Mouse (Mus musculus): ENCODE data around the gene Ctnnbl1.

- TF ChIP-seq POLR2AphosphoS2 (IDR thresholded peaks at IDR 0.05; ENCODE audit: low read depth, low read length) = no peak
- TF ChIP-seq BHLHE40 (IDR thresholded peaks at IDR 0.05; ENCODE audit: low read depth, low read length) = no peak
- no peak for TF ChIP-seq POLR2A (IDR thresholded peaks at IDR 0.05; ENCODE audit: low read depth, low read length)
- TF ChIP-seq EP300 (IDR thresholded peaks at IDR 0.05; ENCODE audit: low read length) = no peak
- TF ChIP-seq NRF1 (IDR thresholded peaks at IDR 0.05; ENCODE audit: low read depth, low read length) = no peak
- no peak for TF ChIP-seq KAT2A (IDR thresholded peaks at IDR 0.05; ENCODE audit: insufficient replicate concordance, low read length)
- no peak for TF ChIP-seq GABPA (IDR thresholded peaks at IDR 0.05; ENCODE audit: insufficient replicate concordance, low read depth, low read length)
- no peak for TF ChIP-seq CTCF (conservative IDR thresholded peaks at IDR 0.05 in 1 of 2, IDR thresholded peaks at IDR 0.05 in 1 of 2; ENCODE audit: low read depth in 2 of 2, low read length in 2 of 2)
- no peak for TF ChIP-seq CHD1 (IDR thresholded peaks at IDR 0.05; ENCODE audit: low read depth, low read length)
- TF ChIP-seq RAD21 (IDR thresholded peaks at IDR 0.05; ENCODE audit: low read depth, low read length) = no peak
- no peak for TF ChIP-seq JUND (conservative IDR thresholded peaks at IDR 0.05; ENCODE audit: low read depth, low read length)
- no peak for TF ChIP-seq ZKSCAN1 (IDR thresholded peaks at IDR 0.05; ENCODE audit: borderline replicate concordance, low read depth, low read length)
Measured at GRCm38 (mm10) chr2:157723883-157724573, 13.2 kb upstream of the Ctnnbl1 start.
